Mouse (Mus musculus): ENCODE data around the gene Stmn1. TPM values are rescaled to one million over a fixed set of nuclear protein-coding genes. Genes with fewer than 3 reads are reported as not detected.
"Not testable (repeated sequence)": the region's sequence is repeated elsewhere in the genome, so short reads cannot be mapped to it uniquely, and the experiment has no call there.

The Stmn1 gene
- polyA plus RNA-seq, 1 experiment: 115 TPM

DNA sequence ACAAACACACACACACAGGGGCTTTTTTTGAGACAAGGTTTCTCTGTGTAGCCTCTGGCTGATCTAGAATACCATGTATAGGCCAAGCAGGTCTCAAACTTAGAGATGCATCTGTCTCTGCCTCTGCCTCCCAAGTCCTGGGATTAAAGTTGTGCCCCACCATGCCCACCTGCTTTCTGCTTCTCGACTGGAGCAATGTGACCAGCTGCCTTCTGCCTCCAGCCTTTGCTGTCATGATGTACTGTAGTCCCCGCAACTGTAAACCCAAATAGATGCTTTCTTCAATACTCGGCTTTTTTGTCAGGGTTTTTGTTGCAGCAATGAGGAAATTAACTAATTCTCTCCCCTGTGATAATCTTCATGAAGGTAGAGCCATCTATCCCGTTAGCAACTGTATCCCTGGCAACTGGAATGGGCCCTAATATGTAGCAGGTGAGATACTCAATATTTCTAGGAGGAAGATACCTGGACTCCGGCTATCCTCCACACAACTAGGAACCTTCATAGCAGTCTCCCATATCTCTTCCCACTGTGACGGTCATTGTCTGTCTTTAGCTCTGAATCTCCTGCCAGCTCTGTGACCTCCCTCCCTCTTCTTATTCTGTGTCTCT is 15.1 kb downstream of the Stmn1 start:
- Histone ChIP-seq H3K9me3 (no peaks in the 10 kb centered on the region), H3K27me3 (replicated peaks) (peaks cover 29% of the 10 kb centered on the region), H3K4me3 (replicated peaks) (no peak overlapping the region), H3K4me1 (peaks cover 50% of the 10 kb centered on the region), H3K36me3 (replicated peaks; ENCODE audit: low read length) (no peaks in the 10 kb centered on the region)
- TF ChIP-seq GATA1 (IDR thresholded peaks at IDR 0.05; ENCODE audit: borderline replicate concordance, low read length): no peak
- TF ChIP-seq FLI1 (IDR thresholded peaks at IDR 0.05; ENCODE audit: low read length): no peak

DNA sequence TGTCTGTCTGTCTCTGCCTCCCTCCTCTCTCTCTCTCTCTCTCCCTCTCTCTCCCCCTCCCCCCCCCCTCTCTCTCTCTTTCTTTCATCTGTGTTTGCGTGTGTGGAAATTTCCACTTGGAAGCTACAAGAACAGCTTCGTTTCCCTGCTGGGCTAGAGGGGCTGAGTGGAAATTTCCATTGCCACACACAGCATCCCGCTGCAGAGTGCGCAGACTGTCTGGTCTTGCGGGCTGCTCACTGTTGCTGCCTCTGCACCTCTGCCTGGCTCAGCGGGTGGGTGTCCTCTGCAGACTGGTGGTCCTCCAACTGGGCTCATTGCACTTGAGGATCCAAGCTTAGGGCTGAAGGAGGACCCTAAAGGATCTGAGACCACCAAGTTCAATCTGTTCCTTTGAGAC is 15.6 kb downstream of the Stmn1 start:
- peaks cover 47% of the 10 kb centered on the region for H3K4me1 ChIP-seq
- no peak for TF ChIP-seq GATA1 (IDR thresholded peaks at IDR 0.05; ENCODE audit: borderline replicate concordance, low read length)
- TF ChIP-seq FLI1 (IDR thresholded peaks at IDR 0.05; ENCODE audit: low read length): no peak
- H3K36me3 ChIP-seq (replicated peaks; ENCODE audit: low read length): no peaks in the 10 kb centered on the region
- no peaks in the 10 kb centered on the region for H3K9me3 ChIP-seq
- peaks cover 29% of the 10 kb centered on the region for H3K27me3 ChIP-seq (replicated peaks)
- no peak overlapping the region for H3K4me3 ChIP-seq (replicated peaks)

DNA sequence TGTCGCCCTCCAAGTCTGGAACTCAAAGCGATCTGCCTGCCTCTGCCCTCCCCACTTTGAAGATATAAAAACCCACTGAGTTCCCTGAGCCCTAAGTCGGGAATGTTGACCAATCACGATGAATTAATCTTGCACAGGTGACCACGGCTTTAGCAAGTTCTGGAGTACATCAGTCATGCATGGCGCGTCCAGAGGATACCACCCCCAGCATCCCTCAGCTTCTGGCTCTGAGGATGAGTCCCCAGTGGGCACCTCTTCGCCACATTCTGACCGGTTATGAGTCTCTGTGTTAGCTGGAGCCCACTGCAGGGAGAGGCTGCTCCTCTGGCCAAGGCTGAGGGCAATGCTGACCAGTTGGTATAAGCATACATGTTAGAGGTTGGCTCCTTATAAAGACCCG is 16.1 kb downstream of the Stmn1 start:
- peaks cover 29% of the 10 kb centered on the region for H3K27me3 ChIP-seq (replicated peaks)
- no peak overlapping the region for H3K4me3 ChIP-seq (replicated peaks)
- no peak for TF ChIP-seq GATA1 (IDR thresholded peaks at IDR 0.05; ENCODE audit: borderline replicate concordance, low read length)
- no peaks in the 10 kb centered on the region for H3K36me3 ChIP-seq (replicated peaks; ENCODE audit: low read length)
- H3K9me3 ChIP-seq: no peaks in the 10 kb centered on the region
- H3K4me1 ChIP-seq: peaks cover 47% of the 10 kb centered on the region

- H3K9me3 ChIP-seq: no peaks in the 10 kb centered on the region
- no peak for TF ChIP-seq GATA1 (IDR thresholded peaks at IDR 0.05; ENCODE audit: borderline replicate concordance, low read length)
- H3K36me3 ChIP-seq (replicated peaks; ENCODE audit: low read length): no peaks in the 10 kb centered on the region
- peaks cover 54% of the 10 kb centered on the region for H3K4me1 ChIP-seq
- H3K27me3 ChIP-seq (replicated peaks): peaks cover 29% of the 10 kb centered on the region
- H3K4me3 ChIP-seq (replicated peaks): no peak overlapping the region
Observed at GRCm38 (mm10) chr4:134485151-134485900, 17.2 kb downstream of the Stmn1 start.

DNA sequence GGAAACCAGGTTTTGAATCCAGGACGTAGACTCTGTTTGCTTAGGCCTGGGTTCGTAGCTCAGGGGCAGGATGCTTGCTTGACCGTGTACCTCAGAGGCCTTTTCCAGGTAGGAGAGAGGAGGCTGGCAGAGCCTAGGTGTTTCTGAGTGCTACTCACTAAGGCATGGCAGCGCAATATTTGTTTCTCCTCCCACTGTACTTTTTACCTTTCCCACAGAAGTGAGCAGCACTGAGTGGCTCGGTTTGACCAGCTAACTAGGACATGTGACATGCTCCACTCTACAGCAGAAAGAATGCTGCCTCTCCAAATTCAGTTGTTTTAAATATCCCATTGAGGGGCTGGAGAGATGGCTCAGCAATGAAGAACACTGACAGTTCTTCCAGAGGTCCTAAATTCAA is 20.1 kb downstream of the Stmn1 start:
- H3K4me1 ChIP-seq: peaks cover 56% of the 10 kb centered on the region
- no peaks in the 10 kb centered on the region for H3K36me3 ChIP-seq (replicated peaks; ENCODE audit: low read length)
- H3K4me3 ChIP-seq (replicated peaks): no peak overlapping the region
- no peak for TF ChIP-seq GATA1 (IDR thresholded peaks at IDR 0.05; ENCODE audit: borderline replicate concordance, low read length)
- no peak for TF ChIP-seq FLI1 (IDR thresholded peaks at IDR 0.05; ENCODE audit: low read length)
- H3K9me3 ChIP-seq: 0 out of 2 replicates have a peak, but pooled peaks cover 5% of the 10 kb centered on the region
- H3K27me3 ChIP-seq (replicated peaks): peaks cover 36% of the 10 kb centered on the region

GRCm38 (mm10) chr4:134489986-134490665 is 22.0 kb downstream of the Stmn1 start:
- TF ChIP-seq GATA1 (IDR thresholded peaks at IDR 0.05; ENCODE audit: borderline replicate concordance, low read length) (no peak), FLI1 (IDR thresholded peaks at IDR 0.05; ENCODE audit: low read length) (no peak)
- Histone ChIP-seq H3K36me3 (replicated peaks; ENCODE audit: low read length) (no peaks in the 10 kb centered on the region), H3K9me3 (0 out of 2 replicates have a peak, but pooled peaks cover 5% of the 10 kb centered on the region), H3K4me3 (replicated peaks) (no peak overlapping the region), H3K4me1 (peaks cover 59% of the 10 kb centered on the region), H3K27me3 (replicated peaks) (peaks cover 24% of the 10 kb centered on the region)

DNA sequence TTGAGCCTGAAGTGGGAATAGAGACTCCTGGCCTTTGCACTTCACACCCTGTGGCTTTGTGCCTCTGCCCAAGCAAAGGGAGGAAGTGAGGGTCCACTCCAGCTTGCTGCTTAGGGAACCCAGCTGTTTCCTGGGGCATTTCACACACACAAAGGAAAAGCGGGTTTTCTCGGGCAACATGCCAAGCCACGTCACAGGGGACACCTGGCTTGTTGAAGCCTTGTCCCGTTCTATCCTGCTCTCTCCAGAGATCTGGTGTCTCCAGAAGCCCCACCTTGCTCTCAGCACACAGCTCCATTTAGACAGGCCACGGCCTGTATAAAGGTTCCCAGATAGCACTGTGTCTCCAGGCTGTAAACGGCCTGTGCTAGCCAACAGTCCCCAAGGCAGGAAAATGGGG is 23.6 kb downstream of the Stmn1 start:
- TF ChIP-seq FLI1 (IDR thresholded peaks at IDR 0.05; ENCODE audit: low read length) (no peak), GATA1 (IDR thresholded peaks at IDR 0.05; ENCODE audit: borderline replicate concordance, low read length) (no peak)
- Histone ChIP-seq H3K9me3 (0 out of 2 replicates have a peak, but pooled peaks cover 5% of the 10 kb centered on the region), H3K4me1 (peaks cover 67% of the 10 kb centered on the region), H3K36me3 (replicated peaks; ENCODE audit: low read length) (no peaks in the 10 kb centered on the region), H3K27me3 (replicated peaks) (peaks cover 22% of the 10 kb centered on the region), H3K4me3 (replicated peaks) (no peak overlapping the region)

GRCm38 (mm10) chr4:134494161-134494560 is 26.0 kb downstream of the Stmn1 start:
- not testable (repeated sequence) for H3K9me3 ChIP-seq; H3K36me3 ChIP-seq (replicated peaks; ENCODE audit: low read length)
- peak overlapping the region; percentile 50 for H3K4me3 ChIP-seq (replicated peaks)
- H3K27me3 ChIP-seq (replicated peaks): peaks cover 16% of the 10 kb centered on the region
- H3K4me1 ChIP-seq: peaks cover 90% of the 10 kb centered on the region

DNA sequence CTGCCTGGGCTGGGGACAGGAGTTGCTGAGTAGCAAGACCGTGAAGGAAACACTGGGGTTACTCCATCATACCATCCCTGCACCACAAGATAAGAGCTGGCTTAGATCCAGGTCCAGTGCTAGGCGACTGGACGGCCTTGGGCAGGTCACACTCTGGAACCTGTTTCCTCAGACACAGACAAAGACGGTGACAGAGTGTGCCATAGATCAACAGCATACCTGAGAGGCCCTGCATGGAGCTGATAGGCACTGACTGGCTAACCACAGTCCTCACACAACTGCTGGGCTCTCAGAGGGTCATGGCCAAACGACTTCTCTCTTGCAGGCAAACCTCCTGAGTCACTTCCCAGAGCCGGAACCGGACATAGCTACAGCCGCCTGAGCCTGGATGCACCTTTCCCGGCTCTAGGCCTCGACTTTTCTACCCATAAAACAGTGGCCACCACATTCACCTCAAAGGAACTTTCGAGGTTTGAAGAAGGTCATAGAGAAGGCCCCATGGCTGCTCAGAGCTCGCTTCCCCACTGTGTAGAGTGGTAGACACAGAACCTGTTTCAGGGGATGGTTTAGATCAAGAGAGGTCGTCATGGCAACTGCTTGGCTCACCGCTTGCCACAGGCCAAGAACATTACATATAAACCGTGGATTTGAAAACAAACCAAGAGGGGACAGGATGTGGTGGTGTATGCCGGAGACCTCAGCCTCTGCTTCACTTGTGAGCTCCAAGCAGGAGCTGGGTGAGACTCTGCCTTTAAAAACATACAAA is 26.8 kb downstream of the Stmn1 start:
- TF ChIP-seq FLI1 (IDR thresholded peaks at IDR 0.05; ENCODE audit: low read length) (no peak), GATA1 (IDR thresholded peaks at IDR 0.05; ENCODE audit: borderline replicate concordance, low read length) (peak; percentile 73; the same call in 1 of the 3 replicates)
- peak overlapping the region; percentile 85 for H3K4me3 ChIP-seq (replicated peaks)
- H3K36me3 ChIP-seq (replicated peaks; ENCODE audit: low read length): peaks cover 10% of the 10 kb centered on the region
- H3K9me3 ChIP-seq: 0 out of 2 replicates have a peak, but pooled peaks cover 5% of the 10 kb centered on the region
- H3K4me1 ChIP-seq: peaks cover 90% of the 10 kb centered on the region
- peaks cover 16% of the 10 kb centered on the region for H3K27me3 ChIP-seq (replicated peaks)
